Mouse (Mus musculus) limb, embryonic 15.5 days (tissue): ENCODE measurements around the gene Gm10277. TPM values are rescaled to one million over a fixed set of nuclear protein-coding genes. Genes with fewer than 3 reads are reported as not detected.
A peak's percentile ranks its signal among the peaks of the same experiment; 100 is the strongest.

Experiments used
- ATAC-seq: fragments of 200-750 bp; cut with Nextera tagmentation; 2 replicates; pipeline ENCODE4 v1.8.0; 2017; ENCODE audit warnings: low read depth, moderate TSS enrichment; ENCODE audit not compliant: insufficient number of reproducible peaks, low FRiP score, low TSS enrichment
- H3K27ac ChIP-seq: fragments of 300-500 bp; sonication (generic); 2 replicates; pipeline ENCODE4 v1.5.1; 2015; ENCODE audit warnings: moderate library complexity, mild to moderate bottlenecking, inconsistent platforms
- H3K27me3 ChIP-seq: fragments of 300-500 bp; sonication (generic); 2 replicates; pipeline ENCODE4 v1.6.1; 2015; ENCODE audit warnings: inconsistent platforms
- H3K36me3 ChIP-seq: fragments of 300-500 bp; sonication (generic); 2 replicates; pipeline ENCODE4 v1.6.1; 2015; ENCODE audit warnings: inconsistent platforms
- H3K4me1 ChIP-seq: fragments of 300-500 bp; sonication (generic); 2 replicates; pipeline ENCODE4 v1.6.1; 2015; ENCODE audit warnings: inconsistent platforms
- H3K4me2 ChIP-seq: fragments of 300-500 bp; sonication (generic); 2 replicates; pipeline ENCODE4 v1.6.1; 2015; ENCODE audit warnings: mild to moderate bottlenecking, inconsistent platforms
- H3K4me3 ChIP-seq: fragments of 300-500 bp; sonication (generic); 2 replicates; pipeline ENCODE4 v1.5.1; 2015; ENCODE audit warnings: mild to moderate bottlenecking, inconsistent platforms
- H3K9ac ChIP-seq: fragments of 300-500 bp; sonication (generic); 2 replicates; pipeline ENCODE4 v1.6.1; 2015; ENCODE audit warnings: inconsistent platforms
- H3K9me3 ChIP-seq: fragments of 300-500 bp; sonication (generic); 2 replicates; pipeline ENCODE4 v1.6.1; 2016; ENCODE audit warnings: inconsistent platforms
- WGBS: fragments of 180-500 bp; shearing (Covaris S2); methylation state at CpG from one replicate; pipeline ENCODE4 v1.1.7; 2015; 5-methylcytosine and 5-hydroxymethylcytosine counted together
- polyA plus RNA-seq: library from polyadenylated mRNA; unstranded; fragments of >200 nt; fragmentation: Nextera tagmentation; extraction: Ambion mirVana; gene quantifications from 2 replicates; pipeline ENCODE4 v1.2.1, GENCODE M21; 2015

Gene Gm10277
- polyA plus RNA-seq, 1 experiment from 2014 or later = 0.90 TPM

DNA sequence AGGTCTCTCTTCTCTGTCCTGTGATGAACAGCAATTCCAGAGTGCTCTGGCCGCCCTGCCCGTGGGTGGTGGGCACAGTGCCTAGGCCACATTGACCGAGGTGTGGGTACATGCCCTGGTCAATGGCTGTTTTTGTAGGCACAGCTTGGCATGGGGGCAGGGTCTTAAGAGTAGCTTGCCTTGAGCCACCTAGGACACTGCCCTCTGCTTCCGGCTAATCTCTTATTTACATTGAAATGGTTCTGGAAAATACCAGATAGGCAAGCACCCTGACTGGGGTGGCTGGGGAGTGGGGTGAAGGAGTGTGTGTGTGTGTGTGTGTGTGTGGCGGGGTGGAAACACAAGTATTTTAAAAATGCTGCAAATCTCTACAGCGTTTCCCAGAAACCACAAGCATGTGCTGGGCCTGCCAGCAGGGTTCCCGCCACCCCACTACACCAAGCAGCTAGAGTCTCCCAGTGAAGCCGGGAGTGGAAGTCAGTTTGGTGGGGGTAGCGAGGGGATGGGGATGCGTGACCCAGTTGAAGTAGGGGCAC is 4.3 kb downstream of the Gm10277 start:
- no peak for ATAC-seq
- Histone ChIP-seq H3K9ac (no peak overlapping the region), H3K4me3 (no peak overlapping the region), H3K27me3 (no peaks in the 10 kb centered on the region), H3K4me2 (peak overlapping the region; percentile 17; the same call in 1 of the 2 replicates), H3K27ac (peak overlapping the region; percentile 85), H3K9me3 (no peaks in the 10 kb centered on the region), H3K36me3 (peaks cover 14% of the 10 kb centered on the region), H3K4me1 (peaks cover 43% of the 10 kb centered on the region)
- 52% methylated on average over 10 of the region's 10 CpGs for WGBS

DNA sequence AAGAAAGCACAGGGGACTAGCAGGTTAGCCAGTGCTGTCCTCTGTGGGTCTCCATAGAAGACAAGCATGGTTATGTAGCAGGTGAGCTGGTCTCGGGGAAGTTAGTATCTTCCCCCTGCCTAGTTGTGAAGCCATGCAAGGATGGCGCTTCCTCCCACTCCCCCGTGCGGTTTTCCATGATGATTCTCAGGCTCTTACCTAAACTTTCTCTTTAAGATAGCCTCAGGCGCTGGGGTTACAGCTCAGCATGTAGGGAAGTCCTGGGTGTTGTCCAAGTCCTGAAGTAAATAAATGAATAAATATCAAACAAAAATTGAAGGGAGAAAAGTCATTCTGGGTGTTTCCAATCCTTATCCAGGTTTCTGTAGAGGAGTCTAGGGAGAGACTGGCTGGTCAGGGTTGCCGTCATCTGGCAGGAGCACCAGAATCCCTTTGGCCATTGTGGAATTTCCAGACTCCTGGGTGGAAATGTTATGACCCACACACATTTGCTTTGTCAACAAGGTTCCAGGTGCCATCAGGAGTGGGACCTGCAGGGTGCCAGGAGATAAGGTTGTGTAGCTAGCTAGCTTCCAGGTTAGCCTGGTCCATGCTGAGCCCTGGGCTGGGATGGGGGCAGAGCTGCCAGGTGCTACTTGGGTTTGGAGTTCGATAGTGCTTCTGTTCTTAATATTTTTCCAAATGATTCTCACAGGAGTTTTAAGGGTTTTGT is 5.3 kb downstream of the Gm10277 start:
- H3K27ac ChIP-seq = no peak overlapping the region
- ATAC-seq = no peak
- peaks cover 24% of the 10 kb centered on the region for H3K36me3 ChIP-seq

DNA sequence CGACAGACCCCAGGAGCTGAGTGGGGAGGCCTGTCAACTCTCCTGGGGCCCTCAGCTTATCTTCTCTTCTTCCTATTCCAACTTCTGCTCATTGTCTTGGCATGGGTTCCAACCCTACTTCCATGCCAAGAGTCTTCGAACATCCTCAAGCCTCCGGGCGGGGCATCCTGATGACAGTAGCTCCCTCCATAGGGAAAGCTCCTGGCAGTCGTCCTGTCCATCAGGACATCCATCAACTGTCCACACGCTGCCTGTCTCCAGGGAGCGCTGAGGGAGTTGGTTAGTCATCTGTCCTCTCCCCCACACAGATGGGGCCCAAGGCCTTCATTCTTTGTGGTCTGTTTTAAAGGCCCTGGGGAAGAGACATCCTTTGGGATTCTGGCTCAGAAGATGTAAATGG is 6.5 kb downstream of the Gm10277 start:
- no peak overlapping the region for H3K9ac ChIP-seq
- H3K36me3 ChIP-seq = peaks cover 24% of the 10 kb centered on the region
- H3K27me3 ChIP-seq = no peaks in the 10 kb centered on the region
- no peak overlapping the region for H3K27ac ChIP-seq
- no peak overlapping the region for H3K4me2 ChIP-seq
- WGBS = 81% methylated on average over 7 of the region's 7 CpGs
- no peak overlapping the region for H3K4me3 ChIP-seq
- H3K4me1 ChIP-seq = peaks cover 35% of the 10 kb centered on the region
- H3K9me3 ChIP-seq = no peaks in the 10 kb centered on the region
- ATAC-seq = no peak

More for the DNA sequence above, 5.3 kb downstream of the Gm10277 start:
- Histone ChIP-seq H3K9me3 (no peaks in the 10 kb centered on the region), H3K4me1 (peaks cover 40% of the 10 kb centered on the region), H3K4me3 (no peak overlapping the region), H3K4me2 (no peak overlapping the region), H3K9ac (no peak overlapping the region), H3K27me3 (no peaks in the 10 kb centered on the region)
- WGBS = 73% methylated on average over 7 of the region's 7 CpGs

DNA sequence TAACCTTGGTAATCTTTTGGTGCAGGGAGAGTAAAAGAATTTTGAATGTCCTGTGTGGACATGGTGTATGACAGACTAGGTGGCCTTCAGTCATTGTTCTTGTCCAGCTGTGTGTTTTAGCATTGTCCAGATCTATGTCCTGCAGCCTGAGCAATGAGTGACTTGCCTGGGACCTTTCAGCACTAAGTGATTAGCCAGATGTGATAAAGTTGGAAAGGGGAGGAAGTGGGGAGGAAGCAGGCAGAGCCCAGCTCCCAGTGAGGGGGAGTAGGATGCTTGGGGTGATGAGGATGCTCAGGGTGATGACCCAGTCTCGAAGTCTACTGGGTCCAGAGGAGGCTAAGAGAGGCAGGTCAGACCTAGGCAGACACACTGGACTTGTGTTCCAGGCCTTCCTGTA is 8.3 kb downstream of the Gm10277 start:
- H3K4me3 ChIP-seq = no peak overlapping the region
- no peak overlapping the region for H3K27ac ChIP-seq
- peaks cover 22% of the 10 kb centered on the region for H3K36me3 ChIP-seq
- ATAC-seq = no peak
- no peaks in the 10 kb centered on the region for H3K27me3 ChIP-seq
- no peaks in the 10 kb centered on the region for H3K9me3 ChIP-seq
- H3K9ac ChIP-seq = no peak overlapping the region
- H3K4me2 ChIP-seq = no peak overlapping the region
- WGBS = 63% methylated on average over 1 of the region's 1 CpGs
- peaks cover 24% of the 10 kb centered on the region for H3K4me1 ChIP-seq

DNA sequence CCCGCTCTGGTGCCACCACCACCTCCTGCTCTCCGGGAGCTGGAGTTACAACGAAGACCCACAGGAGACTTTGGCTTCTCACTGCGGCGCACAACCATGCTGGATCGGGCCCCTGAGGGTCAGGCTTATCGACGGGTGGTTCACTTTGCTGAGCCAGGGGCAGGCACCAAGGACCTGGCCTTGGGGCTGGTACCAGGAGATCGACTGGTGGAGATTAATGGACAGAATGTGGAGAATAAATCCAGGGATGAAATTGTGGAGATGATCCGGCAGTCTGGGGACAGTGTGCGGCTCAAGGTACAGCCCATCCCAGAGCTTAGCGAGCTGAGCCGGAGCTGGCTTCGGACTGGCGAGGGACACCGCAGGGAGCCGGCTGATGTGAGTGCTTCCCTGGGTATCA is 9.6 kb downstream of the Gm10277 start:
- Histone ChIP-seq H3K9ac (no peak overlapping the region), H3K27ac (no peak overlapping the region), H3K4me3 (no peak overlapping the region), H3K36me3 (peaks cover 22% of the 10 kb centered on the region), H3K27me3 (no peaks in the 10 kb centered on the region), H3K4me1 (peaks cover 11% of the 10 kb centered on the region), H3K4me2 (no peak overlapping the region), H3K9me3 (no peaks in the 10 kb centered on the region)
- no peak for ATAC-seq
- 93% methylated on average over 17 of the region's 17 CpGs for WGBS

DNA sequence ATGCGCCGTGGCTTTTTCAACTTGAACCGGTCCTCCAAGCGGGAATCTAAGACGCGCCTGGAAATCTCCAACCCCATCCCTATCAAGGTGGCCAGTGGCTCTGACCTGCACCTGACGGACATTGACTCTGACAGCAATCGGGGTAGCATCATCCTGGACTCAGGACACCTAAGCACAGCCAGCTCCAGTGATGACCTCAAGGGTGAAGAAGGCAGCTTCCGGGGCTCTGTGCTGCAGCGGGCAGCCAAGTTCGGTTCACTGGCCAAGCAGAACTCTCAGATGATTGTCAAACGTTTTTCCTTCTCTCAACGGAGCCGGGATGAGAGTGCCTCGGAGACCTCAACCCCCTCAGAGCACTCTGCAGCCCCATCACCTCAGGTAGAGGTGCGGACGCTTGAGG is 10.1 kb downstream of the Gm10277 start:
- H3K4me1 ChIP-seq = peaks cover 9% of the 10 kb centered on the region
- WGBS = 94% methylated on average over 17 of the region's 17 CpGs
- ATAC-seq = no peak
- H3K36me3 ChIP-seq = peaks cover 22% of the 10 kb centered on the region
- no peak overlapping the region for H3K27ac ChIP-seq
- H3K4me2 ChIP-seq = no peak overlapping the region
- no peak overlapping the region for H3K4me3 ChIP-seq
- no peaks in the 10 kb centered on the region for H3K9me3 ChIP-seq
- no peak overlapping the region for H3K9ac ChIP-seq
- no peaks in the 10 kb centered on the region for H3K27me3 ChIP-seq

DNA sequence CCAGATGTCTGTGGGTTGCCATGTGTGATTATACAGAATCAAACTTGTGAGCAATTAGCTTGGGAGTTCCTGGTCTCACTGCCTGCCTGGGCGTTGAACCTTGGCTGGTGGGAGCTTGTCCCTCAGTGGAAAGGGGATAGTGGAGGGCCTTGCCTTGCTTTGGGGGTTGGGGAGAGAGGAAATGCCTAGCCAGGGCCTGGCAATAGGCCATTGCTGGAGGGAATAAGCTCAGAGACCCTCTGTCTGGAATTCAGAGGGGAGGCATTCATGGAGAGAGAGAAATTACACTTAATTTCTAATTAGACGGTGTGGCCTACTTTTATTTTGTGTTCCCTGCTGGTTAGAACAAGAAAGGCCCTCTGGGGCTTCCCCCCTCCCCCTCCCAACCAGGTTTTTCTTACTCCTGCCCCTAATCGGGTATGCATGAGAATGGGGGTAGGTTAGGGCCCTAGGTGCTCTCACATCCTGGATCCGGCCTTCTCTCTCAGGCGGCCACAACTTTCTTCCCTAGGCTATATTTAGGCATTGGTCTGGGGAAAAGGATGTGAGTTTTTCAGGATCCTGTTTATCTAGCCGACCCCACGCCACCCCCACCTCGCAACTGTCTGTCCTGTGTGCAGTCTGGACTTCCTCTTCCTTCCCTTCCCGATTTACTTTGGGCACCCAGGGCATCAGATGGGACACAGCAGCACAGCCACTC is 11.7 kb downstream of the Gm10277 start:
- no peak for ATAC-seq
- H3K4me3 ChIP-seq = no peak overlapping the region
- H3K27ac ChIP-seq = 0 out of 2 replicates have a peak overlapping the region, but pooled peaks have one; percentile 43

DNA sequence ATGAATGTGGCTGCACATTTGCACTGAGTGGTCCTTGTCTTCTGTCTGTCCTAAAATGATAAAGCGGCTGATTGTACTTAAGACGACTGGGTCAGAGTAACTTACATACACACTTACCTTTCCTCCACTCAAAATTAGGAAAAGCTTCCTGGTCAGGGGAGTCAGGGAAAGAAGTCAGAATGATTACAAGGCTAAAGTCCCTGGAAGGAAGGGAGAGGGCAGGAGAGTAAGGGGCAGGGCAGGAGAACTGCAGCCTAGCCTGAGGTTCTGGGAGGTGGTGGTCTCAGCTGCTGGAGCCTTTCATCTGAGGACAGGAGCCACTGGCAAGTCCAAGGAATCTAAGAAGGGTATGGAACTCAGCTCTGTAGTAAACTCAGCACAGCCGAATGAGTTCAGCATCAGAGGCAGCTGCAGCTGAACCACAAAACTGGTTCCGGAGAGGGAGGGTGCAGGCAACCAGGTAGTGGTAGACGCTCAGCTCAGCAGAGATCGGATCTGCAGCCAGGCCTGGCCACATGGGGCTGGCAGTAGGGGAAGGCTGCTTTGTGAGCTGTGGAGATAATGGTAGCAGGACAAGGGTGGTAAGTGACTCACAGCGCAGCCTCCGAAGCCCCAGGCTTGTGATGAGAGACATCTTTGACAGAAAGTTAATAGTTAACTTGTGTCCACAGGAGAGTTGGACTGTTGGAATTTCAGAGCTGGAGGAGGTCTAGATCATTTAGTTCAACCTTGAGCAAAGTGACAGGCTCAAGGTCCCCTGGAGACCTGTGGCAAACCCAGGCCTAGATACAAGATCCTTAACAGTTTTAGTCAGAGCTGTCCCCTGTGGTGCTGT is 15.5 kb downstream of the Gm10277 start:
- WGBS = 69% methylated on average over 8 of the region's 8 CpGs
- H3K9me3 ChIP-seq = no peaks in the 10 kb centered on the region
- no peak for ATAC-seq
- no peak overlapping the region for H3K4me2 ChIP-seq
- no peaks in the 10 kb centered on the region for H3K27me3 ChIP-seq
- 0 out of 2 replicates have a peak, but pooled peaks cover under 1% of the 10 kb centered on the region for H3K36me3 ChIP-seq
- H3K4me3 ChIP-seq = no peak overlapping the region
- H3K27ac ChIP-seq = 0 out of 2 replicates have a peak overlapping the region, but pooled peaks have one; percentile 11
- peaks cover 9% of the 10 kb centered on the region for H3K4me1 ChIP-seq
- no peak overlapping the region for H3K9ac ChIP-seq

More for the DNA sequence above, 11.7 kb downstream of the Gm10277 start:
- 35% methylated on average over 9 of the region's 9 CpGs for WGBS
- Histone ChIP-seq H3K9ac (no peak overlapping the region), H3K27me3 (no peaks in the 10 kb centered on the region), H3K36me3 (peaks cover 20% of the 10 kb centered on the region), H3K4me2 (no peak overlapping the region), H3K9me3 (no peaks in the 10 kb centered on the region), H3K4me1 (peaks cover 9% of the 10 kb centered on the region)

DNA sequence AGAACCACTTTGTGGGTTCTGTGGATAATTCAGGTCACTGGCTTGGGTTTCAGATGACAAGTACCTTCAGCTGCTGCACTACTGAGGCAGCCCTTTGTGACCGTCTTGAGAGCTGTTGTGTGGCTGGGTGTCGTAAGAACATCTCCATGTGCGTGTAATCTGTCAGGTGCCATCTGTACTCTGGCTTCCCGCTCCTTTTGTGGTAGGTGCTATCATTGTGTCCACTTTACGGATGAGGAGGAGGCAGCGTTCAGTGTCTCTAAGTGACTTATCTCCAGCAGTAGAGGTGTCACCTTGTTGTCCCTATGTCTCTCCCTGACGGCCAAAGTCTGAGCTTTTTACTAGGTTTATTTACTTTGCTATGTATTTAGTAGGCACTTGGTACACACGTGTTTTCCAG is 17.2 kb downstream of the Gm10277 start:
- no peaks in the 10 kb centered on the region for H3K9me3 ChIP-seq
- 82% methylated on average over 8 of the region's 8 CpGs for WGBS

DNA sequence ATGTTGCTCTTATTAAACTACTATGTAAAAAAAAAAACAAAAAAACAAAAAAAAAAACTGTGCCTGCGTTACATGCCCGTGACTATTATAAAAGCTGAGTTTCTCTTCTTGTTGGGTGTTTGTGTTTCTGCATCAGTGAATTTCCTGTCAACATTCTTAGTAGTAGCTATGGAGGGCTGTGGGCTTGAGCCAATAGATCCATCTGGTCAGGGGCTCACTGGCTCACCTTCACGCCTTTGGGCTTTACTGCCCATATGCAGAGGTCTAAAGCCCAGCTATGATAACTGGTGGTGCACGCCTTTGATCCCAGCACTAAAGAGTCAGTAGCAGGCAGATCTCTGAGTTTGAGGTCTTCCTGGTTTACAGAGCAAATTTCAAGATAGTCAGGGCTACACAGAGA is 18.1 kb downstream of the Gm10277 start:
- Histone ChIP-seq H3K27me3 (no peaks in the 10 kb centered on the region), H3K27ac (no peak overlapping the region), H3K36me3 (no peaks in the 10 kb centered on the region), H3K4me3 (no peak overlapping the region), H3K4me2 (no peak overlapping the region), H3K9me3 (no peaks in the 10 kb centered on the region), H3K9ac (no peak overlapping the region), H3K4me1 (peaks cover 23% of the 10 kb centered on the region)
- ATAC-seq = no peak
- WGBS = 71% methylated on average over 4 of the region's 4 CpGs

More for the DNA sequence above, 17.2 kb downstream of the Gm10277 start:
- Histone ChIP-seq H3K36me3 (no peaks in the 10 kb centered on the region), H3K9ac (no peak overlapping the region), H3K4me2 (no peak overlapping the region), H3K4me1 (peaks cover 16% of the 10 kb centered on the region), H3K4me3 (no peak overlapping the region), H3K27me3 (no peaks in the 10 kb centered on the region), H3K27ac (no peak overlapping the region)
- no peak for ATAC-seq

DNA sequence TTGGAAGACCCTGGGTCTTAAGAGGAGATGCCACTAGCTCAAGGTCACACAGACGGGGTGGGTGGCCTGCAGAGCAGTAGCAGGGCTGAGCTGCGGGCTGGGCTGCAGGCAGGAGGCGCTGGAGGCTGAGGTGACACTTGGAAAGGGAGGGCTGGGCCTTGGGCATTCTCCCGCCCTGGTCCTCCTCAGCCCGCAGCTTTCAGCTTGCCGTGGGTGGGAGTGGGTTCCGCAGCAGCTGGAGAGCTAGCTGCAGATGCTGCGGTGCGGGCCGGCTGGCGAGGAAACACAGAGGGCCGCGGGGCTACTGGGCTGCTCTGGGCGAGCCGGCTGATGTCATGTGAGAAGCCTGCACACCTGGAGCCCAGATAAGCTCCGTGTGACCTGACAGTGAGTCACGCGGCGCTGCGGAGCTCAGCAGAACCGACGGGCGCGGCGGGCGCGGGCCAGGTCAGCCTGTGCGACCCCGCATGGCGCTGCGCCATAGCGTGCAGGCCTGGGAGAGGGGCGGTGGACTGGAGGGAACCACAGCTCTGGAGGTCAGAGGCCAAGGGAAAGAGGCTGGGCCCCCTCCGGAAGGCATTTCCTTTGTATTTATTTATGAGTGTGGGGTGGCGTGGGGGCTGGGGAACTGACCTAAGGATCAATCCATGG is 21.1 kb downstream of the Gm10277 start:
- Histone ChIP-seq H3K9ac (peak overlapping the region; percentile 35; the same call in 1 of the 2 replicates), H3K27me3 (no peaks in the 10 kb centered on the region), H3K4me2 (peak overlapping the region; percentile 65), H3K36me3 (no peaks in the 10 kb centered on the region), H3K4me3 (peak overlapping the region; percentile 34), H3K27ac (peak overlapping the region; percentile 59), H3K4me1 (peaks cover 30% of the 10 kb centered on the region), H3K9me3 (no peaks in the 10 kb centered on the region)
- no peak for ATAC-seq
- 4% methylated on average over 35 of the region's 35 CpGs for WGBS
